Mouse (Mus musculus): ENCODE data around the gene Kif7. TPM values are rescaled to one million over a fixed set of nuclear protein-coding genes. Genes with fewer than 3 reads are reported as not detected.

The Kif7 gene
- total RNA-seq (2012; rRNA removed): 7.1 and 8.1 TPM in 2 replicates
- 4.7 and 4.8 TPM in 2 replicates for total RNA-seq (2014; rRNA removed)
- 7.4 and 8.1 TPM in 2 replicates for polyA plus RNA-seq (2012; ENCODE audit: insufficient read length, low read depth)

DNA sequence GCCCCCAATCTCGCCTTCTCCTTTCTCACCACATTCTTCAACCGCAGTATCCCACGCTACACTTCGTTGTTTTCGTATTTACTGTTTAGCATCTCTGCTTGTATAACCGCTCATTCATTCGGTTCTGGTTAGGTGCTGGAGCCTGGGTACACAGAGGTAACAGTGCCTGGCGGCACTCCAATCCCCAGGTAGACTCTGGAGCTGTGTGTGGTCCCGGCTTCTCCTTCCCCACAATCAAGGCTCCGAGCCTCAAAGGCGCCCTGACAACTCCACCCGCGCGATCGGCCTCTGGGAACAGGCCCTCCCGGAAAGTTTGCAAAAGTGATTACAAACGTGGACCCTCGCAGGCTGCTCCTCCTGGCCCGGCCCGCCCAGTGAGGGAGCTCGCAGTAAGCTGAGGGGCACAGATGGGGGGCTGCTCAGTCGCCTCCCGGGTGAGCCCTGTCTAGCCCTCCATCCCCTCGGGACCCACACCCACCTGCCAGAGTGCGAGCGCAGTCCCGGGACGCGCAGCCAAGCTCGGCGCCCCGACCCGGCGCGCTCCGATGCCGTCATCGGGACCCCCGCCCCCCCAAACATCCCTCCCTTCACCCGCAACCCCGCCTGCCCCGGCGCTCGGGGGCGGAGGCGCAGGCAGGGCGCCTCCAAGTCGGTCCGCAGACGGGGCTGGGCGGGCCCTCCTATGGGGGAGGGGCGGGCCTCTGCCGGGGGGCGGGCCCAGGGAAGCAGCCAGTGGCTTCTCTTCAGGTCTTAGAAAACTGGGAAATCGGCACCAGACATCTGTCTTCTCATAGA lies at the start of gene Kif7:
Gene Kif7, minus strand, starts transcription at position 534 of the 795 bp plus-strand sequence.
- peak within 1 kb of the TSS; percentile 4 for H3K9ac ChIP-seq (ENCODE audit: insufficient read depth, low read depth)
- in situ Hi-C loops (cut with MboI; ENCODE audit: low pct_ligation_motif_present, low pct_unique_long_range_greater_than_20kb, low sequenced_read_pairs) (no loop called here), dilution Hi-C loops (cut with MboI; ENCODE audit: extremely low pct_ligation_motif_present, extremely low pct_unique_long_range_greater_than_20kb, low sequenced_read_pairs) (no loop called here)
- peak; percentile 77 for DNase-seq (ENCODE audit: extremely low read depth)
- peaks cover 2 to 13% of the 10 kb centered on the region in 2 experiments; a peak in 3 of 4 replicates for H3K4me1 ChIP-seq (ENCODE audit: control insufficient read depth in 1 of 2, insufficient read depth in 2 of 2)
- H3K27ac ChIP-seq (ENCODE audit: insufficient read depth, low read depth): no peak within 1 kb of the TSS
- peak within 1 kb of the TSS; percentile 60 for H3K4me2 ChIP-seq (ENCODE audit: insufficient read depth, low read depth, poor library complexity, severe bottlenecking)
- TF ChIP-seq NRF1 (IDR thresholded peaks at IDR 0.05; ENCODE audit: low read depth, low read length) (peak; percentile 24; the same call in 1 of the 2 replicates), ZKSCAN1 (IDR thresholded peaks at IDR 0.05; ENCODE audit: borderline replicate concordance, low read depth, low read length) (no peak), ZMIZ1 (IDR thresholded peaks at IDR 0.05; ENCODE audit: low read depth, low read length) (0 out of 2 replicates have a peak, but pooled peaks have one; percentile 55), NELFE (IDR thresholded peaks at IDR 0.05; ENCODE audit: low read depth, low read length) (peak; percentile 39; the same call in 1 of the 2 replicates), CHD1 (IDR thresholded peaks at IDR 0.05; ENCODE audit: low read depth, low read length) (no peak), SMC3 (IDR thresholded peaks at IDR 0.05; ENCODE audit: low read depth, low read length) (no peak), UBTF (IDR thresholded peaks at IDR 0.05; ENCODE audit: low read depth, low read length) (no peak), PAX5 (IDR thresholded peaks at IDR 0.05; ENCODE audit: low read length) (no peak), SIN3A (IDR thresholded peaks at IDR 0.05; ENCODE audit: low read length) (peak; percentile 69; the same call in 1 of the 2 replicates), POLR2AphosphoS2 (IDR thresholded peaks at IDR 0.05; ENCODE audit: low read depth, low read length) (0 out of 2 replicates have a peak, but pooled peaks have one; percentile 34), RAD21 (IDR thresholded peaks at IDR 0.05; ENCODE audit: low read depth, low read length) (no peak), POLR2A (IDR thresholded peaks at IDR 0.05; ENCODE audit: low read depth, low read length) (peak; percentile 66), MXI1 (IDR thresholded peaks at IDR 0.05; ENCODE audit: low read depth, low read length) (peak; percentile 55; the same call in 1 of the 2 replicates), ELF1 (IDR thresholded peaks at IDR 0.05; ENCODE audit: low read depth, low read length) (peak; percentile 32; the same call in 1 of the 2 replicates), CHD2 (IDR thresholded peaks at IDR 0.05; ENCODE audit: low read length) (no peak), MAFK (IDR thresholded peaks at IDR 0.05; ENCODE audit: insufficient replicate concordance, low read length) (no peak), IRF4 (IDR thresholded peaks at IDR 0.05; ENCODE audit: low read depth, low read length) (0 out of 2 replicates have a peak, but pooled peaks have one; percentile 9), MAZ (IDR thresholded peaks at IDR 0.05; ENCODE audit: low read depth, low read length) (peak; percentile 84), HCFC1 (IDR thresholded peaks at IDR 0.05; ENCODE audit: low read depth, low read length) (peak; percentile 68; the same call in 1 of the 2 replicates), USF1 (IDR thresholded peaks at IDR 0.05; ENCODE audit: low read depth, low read length) (no peak), ETS1 (conservative IDR thresholded peaks at IDR 0.05; ENCODE audit: low read depth, low read length) (no peak)
- H3K27me3 ChIP-seq (replicated peaks): peaks cover 28% of the 10 kb centered on the region
- no peaks in the 10 kb centered on the region for H3K79me2 ChIP-seq (replicated peaks; ENCODE audit: control insufficient read depth, extremely low read depth, insufficient read depth, poor library complexity, severe bottlenecking)
- peaks cover 5% of the 10 kb centered on the region for H3K9me3 ChIP-seq (replicated peaks; ENCODE audit: low read length)
- H3K36me3 ChIP-seq (replicated peaks in 1 of 2; ENCODE audit: control insufficient read depth in 1 of 2, insufficient read depth in 1 of 2, low read length in 1 of 2): peaks cover 5 to 21% of the 10 kb centered on the region in 2 experiments
- peak within 1 kb of the TSS; percentile 63 to 81 (median 77) for H3K4me3 ChIP-seq (replicated peaks in 1 of 3; ENCODE audit: low read depth in 2 of 3, low read length in 2 of 3, poor library complexity in 1 of 3)

Data from CH12.LX (cell line).